Mouse (Mus musculus): ENCODE measurements around the gene Tmem63c.

Gene Tmem63c

DNA sequence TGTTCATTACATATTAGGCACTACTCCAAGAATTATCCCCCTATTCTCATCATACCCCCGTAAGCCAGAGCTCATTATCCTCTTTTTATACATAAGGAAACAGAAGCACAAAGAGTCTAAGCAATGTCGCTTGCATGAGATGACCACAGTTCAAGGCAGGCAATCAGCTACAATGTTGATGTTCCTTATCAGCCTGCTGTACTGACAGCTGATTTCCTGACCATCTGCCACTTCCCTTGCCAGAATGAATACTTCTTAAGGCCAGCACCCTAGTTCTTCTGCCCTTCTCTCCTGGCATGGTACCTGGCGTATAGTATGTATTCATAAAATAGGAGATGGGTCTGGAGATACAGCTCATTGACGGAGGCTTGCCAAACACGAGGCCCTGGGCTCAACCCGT lies 111.1 kb downstream of the Tmem63c start:
- DNase-seq (ENCODE audit: low spot score in 2 of 2): no peak

DNA sequence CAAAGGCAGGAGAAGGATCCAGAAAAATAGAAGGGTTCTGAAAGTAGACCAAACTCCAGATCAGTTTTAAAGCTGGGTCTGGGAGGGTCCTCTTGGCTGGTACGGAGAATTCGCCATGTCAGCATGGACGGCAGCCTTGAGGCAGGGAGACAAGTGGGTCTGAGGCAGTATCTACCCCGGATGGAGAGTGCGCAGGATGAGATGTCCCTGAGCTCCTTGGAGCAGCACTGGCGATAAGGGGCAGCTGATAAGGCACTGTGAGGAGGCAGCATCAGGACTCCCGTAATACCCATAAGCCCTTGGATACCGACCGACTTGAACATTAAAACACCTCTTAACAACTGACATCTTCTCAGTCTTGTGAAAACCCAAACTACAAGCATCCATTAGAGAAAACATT lies 111.6 kb downstream of the Tmem63c start:
- no peak for DNase-seq (ENCODE audit: low spot score in 2 of 2)

DNA sequence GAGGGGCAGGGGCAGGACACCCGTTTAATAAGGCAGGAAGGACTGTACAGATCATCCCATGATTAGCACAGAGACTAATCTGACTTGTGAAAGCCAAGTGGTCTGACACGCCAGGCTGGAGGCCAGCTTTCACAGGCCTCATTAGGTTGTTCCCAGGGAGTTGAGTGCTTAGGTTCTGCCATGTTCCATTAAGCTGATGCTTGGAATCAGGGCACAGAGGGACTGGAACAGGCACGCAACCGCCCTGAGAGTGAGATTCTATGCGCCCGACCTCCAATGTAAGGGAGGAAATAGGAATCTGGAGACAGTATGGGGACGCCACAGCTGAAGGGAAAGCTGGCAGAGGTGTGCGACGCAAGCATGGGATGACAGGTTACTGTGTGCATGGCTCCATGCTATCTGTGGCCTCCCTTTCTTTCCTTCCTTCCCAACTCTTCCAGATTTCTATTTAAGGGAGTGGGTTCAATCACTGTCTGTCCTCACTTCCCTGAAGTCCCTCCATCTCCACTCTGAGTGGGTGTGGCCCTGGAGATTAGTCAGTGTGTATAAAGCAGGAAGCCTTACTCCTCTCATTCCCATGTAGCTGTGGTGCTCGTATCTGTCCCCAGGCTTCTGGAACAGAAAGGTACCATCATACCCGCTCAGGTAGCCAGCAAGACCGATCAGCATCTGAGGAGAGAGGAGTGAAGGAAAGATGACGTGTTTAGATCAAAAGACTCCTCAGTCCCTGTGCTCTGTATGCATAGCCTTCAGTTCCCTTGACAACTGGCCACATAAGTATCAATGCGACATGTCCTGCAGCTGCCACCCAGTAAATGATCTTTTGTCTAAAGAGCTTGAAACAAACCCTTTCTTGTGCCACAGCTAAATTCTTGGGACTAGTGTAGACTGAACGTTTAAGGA lies 116.5 kb downstream of the Tmem63c start:
- no peak for DNase-seq (ENCODE audit: low spot score in 2 of 2)

DNA sequence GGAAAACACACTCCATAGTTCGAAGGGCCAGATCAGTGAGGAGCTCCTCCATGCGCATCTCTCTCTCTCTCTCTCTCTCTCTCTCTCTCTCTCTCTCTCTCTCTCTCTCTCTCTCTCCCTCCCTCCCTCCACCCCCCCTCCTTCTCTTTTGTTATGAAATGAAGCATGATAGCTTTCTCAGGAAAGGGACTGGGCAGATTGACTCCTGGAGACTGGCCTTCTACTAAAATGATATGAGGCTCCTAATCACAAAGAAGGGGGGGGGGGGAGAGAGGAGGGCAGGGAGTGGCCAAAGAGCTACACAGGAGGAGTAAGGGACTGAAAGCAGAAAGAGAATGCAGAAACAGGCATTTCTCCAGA lies 117.2 kb downstream of the Tmem63c start:
- DNase-seq (ENCODE audit: low spot score in 2 of 2): no peak

DNA sequence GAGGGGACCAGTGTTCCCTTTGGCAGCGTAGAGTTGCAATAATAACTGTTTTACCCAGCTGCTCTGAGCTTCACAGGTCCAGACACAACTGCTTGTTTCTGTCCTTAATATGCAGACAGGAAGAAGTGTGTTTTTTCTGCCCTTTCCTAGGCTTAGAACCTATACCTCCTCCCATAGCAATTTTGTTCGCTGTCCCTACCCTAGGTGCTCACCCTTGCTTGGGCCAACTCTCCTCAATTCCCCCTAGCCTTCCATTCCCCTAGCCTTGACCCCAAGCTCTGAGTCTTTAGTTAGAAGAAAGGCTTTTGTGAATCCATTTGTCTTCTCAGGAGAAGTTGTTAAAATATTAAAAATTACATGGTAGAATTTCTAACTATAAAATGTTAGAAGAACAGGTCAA lies 117.6 kb downstream of the Tmem63c start:
- no peak for DNase-seq (ENCODE audit: low spot score in 2 of 2)

Data from right cerebral cortex, adult 2 months (tissue).